Mouse (Mus musculus): ENCODE data around the gene Supv3l1.

DNA sequence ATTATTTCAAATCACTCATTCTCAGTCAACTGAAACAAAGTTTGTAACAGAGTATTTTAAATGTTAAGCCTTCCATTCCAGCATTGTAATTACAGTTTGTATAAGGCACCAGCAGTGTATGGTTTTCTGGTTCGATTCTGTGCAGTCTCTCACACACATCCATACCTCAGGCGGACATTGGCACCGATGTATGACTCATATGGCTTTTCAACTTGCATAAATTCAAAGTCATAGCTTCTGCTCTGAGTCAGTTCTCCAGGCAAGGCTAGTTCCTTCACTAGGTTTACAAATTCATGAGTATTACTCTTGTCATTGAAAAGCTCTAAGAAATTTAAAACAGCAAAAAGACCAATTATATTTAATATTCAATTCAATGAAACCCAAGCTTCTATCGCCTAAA is 20.2 kb upstream of the Supv3l1 start:
- TF ChIP-seq POLR2A (IDR thresholded peaks at IDR 0.05; ENCODE audit: low read depth, low read length) (no peak), CTCF (IDR thresholded peaks at IDR 0.05; ENCODE audit: borderline replicate concordance, insufficient read depth, low read length) (no peak)
